Mouse (Mus musculus) neural tube, embryonic 11.5 days (tissue): ENCODE results near the gene Ovol2. TPM values are rescaled to one million over a fixed set of nuclear protein-coding genes. Genes with fewer than 3 reads are reported as not detected.

ENCODE experiments used
- ATAC-seq: fragments of 200-750 bp; cut with Nextera tagmentation; 2 replicates; pipeline ENCODE4 v1.8.0; 2017; ENCODE audit warnings: moderate number of reproducible peaks, mild to moderate bottlenecking, moderate TSS enrichment, moderate library complexity; ENCODE audit not compliant: insufficient read depth, low FRiP score, low TSS enrichment
- DNase-seq: peaks from one replicate; pipeline ENCODE4 v3.0.0-alpha.2; 2015; ENCODE audit warnings: low spot score
- H3K27ac ChIP-seq: fragments of 300-500 bp; sonication (generic); 2 replicates; pipeline ENCODE4 v1.5.1; 2014; ENCODE audit warnings: low read depth, mild to moderate bottlenecking, low read length
- H3K27me3 ChIP-seq: fragments of 300-500 bp; sonication (generic); 2 replicates; pipeline ENCODE4 v1.6.1; 2014; ENCODE audit warnings: mild to moderate bottlenecking, low read length, mixed read lengths; ENCODE audit not compliant: control insufficient read depth, insufficient read depth
- H3K36me3 ChIP-seq: fragments of 300-500 bp; sonication (generic); 2 replicates; pipeline ENCODE4 v1.6.1; 2014; ENCODE audit warnings: mild to moderate bottlenecking, low read length, moderate library complexity, mixed read lengths; ENCODE audit not compliant: control insufficient read depth, insufficient read depth
- H3K4me1 ChIP-seq: fragments of 300-500 bp; sonication (generic); 2 replicates; pipeline ENCODE4 v1.6.1; 2014; ENCODE audit warnings: low read length, mixed read lengths; ENCODE audit not compliant: control insufficient read depth, insufficient read depth
- H3K4me2 ChIP-seq: fragments of 300-500 bp; sonication (generic); 2 replicates; pipeline ENCODE4 v1.6.1; 2014; ENCODE audit warnings: low read depth, mild to moderate bottlenecking, moderate library complexity
- H3K4me3 ChIP-seq: fragments of 300-500 bp; sonication (generic); 2 replicates; pipeline ENCODE4 v1.5.1; 2014; ENCODE audit warnings: low read depth, low read length
- H3K9ac ChIP-seq: fragments of 300-500 bp; sonication (generic); 2 replicates; pipeline ENCODE4 v1.6.1; 2014; ENCODE audit warnings: mild to moderate bottlenecking, low read length
- H3K9me3 ChIP-seq: fragments of 300-500 bp; sonication (generic); 2 replicates; pipeline ENCODE4 v1.6.1; 2016; ENCODE audit warnings: low read length; ENCODE audit not compliant: control insufficient read depth
- WGBS: fragments of 180-500 bp; shearing (Covaris S2); extraction: QIAGEN DNeasy Blood & Tissue Kit; methylation state at CpG from one replicate; pipeline ENCODE4 v1.1.7; 2014; 5-methylcytosine and 5-hydroxymethylcytosine counted together
- polyA plus RNA-seq: library from polyadenylated mRNA; unstranded; fragments of >200 nt; fragmentation: Nextera tagmentation; extraction: Ambion mirVana; gene quantifications from 2 replicates; pipeline ENCODE4 v1.2.1, GENCODE M21; 2014

The Ovol2 gene
- polyA plus RNA-seq, 1 experiment from 2014 or later: not detected

GRCm38 (mm10) chr2:144276885-144277284 is 55.1 kb downstream of the Ovol2 start:
- ATAC-seq (no peak), DNase-seq (no peak)
- Histone ChIP-seq H3K9ac (no peak overlapping the region), H3K4me2 (no peak overlapping the region), H3K27me3 (no peaks in the 10 kb centered on the region), H3K27ac (no peak overlapping the region), H3K4me3 (no peak overlapping the region), H3K4me1 (no peaks in the 10 kb centered on the region), H3K9me3 (no peaks in the 10 kb centered on the region), H3K36me3 (0 out of 2 replicates have a peak, but pooled peaks cover 3% of the 10 kb centered on the region)
- 88% methylated on average over 3 of the region's 3 CpGs for WGBS

- Histone ChIP-seq H3K4me2 (no peak overlapping the region), H3K4me1 (no peaks in the 10 kb centered on the region), H3K9ac (no peak overlapping the region), H3K27me3 (no peaks in the 10 kb centered on the region), H3K4me3 (no peak overlapping the region), H3K27ac (no peak overlapping the region), H3K36me3 (0 out of 2 replicates have a peak, but pooled peaks cover under 1% of the 10 kb centered on the region), H3K9me3 (no peaks in the 10 kb centered on the region)
- no peak for DNase-seq
- 66% methylated on average over 8 of the region's 8 CpGs for WGBS
- ATAC-seq: no peak
Observed at GRCm38 (mm10) chr2:144274741-144275140, 57.2 kb downstream of the Ovol2 start.

GRCm38 (mm10) chr2:144272088-144272487 is 59.9 kb downstream of the Ovol2 start:
- Histone ChIP-seq H3K36me3 (no peaks in the 10 kb centered on the region), H3K4me1 (peaks cover 11% of the 10 kb centered on the region; the same call in 1 of the 2 replicates), H3K27ac (no peak overlapping the region), H3K9ac (no peak overlapping the region), H3K4me2 (no peak overlapping the region), H3K9me3 (no peaks in the 10 kb centered on the region), H3K4me3 (no peak overlapping the region), H3K27me3 (no peaks in the 10 kb centered on the region)
- ATAC-seq: no peak
- WGBS: 93% methylated on average over 12 of the region's 12 CpGs
- no peak for DNase-seq

GRCm38 (mm10) chr2:144270507-144271420 is 61.2 kb downstream of the Ovol2 start, which contains the start of the genes Mgme1 and Snx5:
Gene Mgme1, plus strand, starts transcription at chr2:144270663.
Gene Snx5, minus strand, starts transcription at chr2:144270906.
- peak; percentile 97 for ATAC-seq
- no peaks in the 10 kb centered on the region for H3K36me3 ChIP-seq
- H3K4me2 ChIP-seq: peak within 1 kb of the TSS; percentile 76
- no peaks in the 10 kb centered on the region for H3K27me3 ChIP-seq
- H3K9ac ChIP-seq: peak within 1 kb of the TSS; percentile 98
- WGBS: under 1% methylated on average over 91 of the region's 93 CpGs
- peak within 1 kb of the TSS; percentile 92 for H3K4me3 ChIP-seq
- H3K4me1 ChIP-seq: peaks cover 11% of the 10 kb centered on the region; the same call in 1 of the 2 replicates
- peak; percentile 95 for DNase-seq
- no peaks in the 10 kb centered on the region for H3K9me3 ChIP-seq
- H3K27ac ChIP-seq: peak within 1 kb of the TSS; percentile 75

GRCm38 (mm10) chr2:144269679-144270475 is 62.1 kb downstream of the Ovol2 start:
- no peak for DNase-seq
- Histone ChIP-seq H3K27ac (peak overlapping the region; percentile 75), H3K9me3 (no peaks in the 10 kb centered on the region), H3K4me3 (peak overlapping the region; percentile 92), H3K36me3 (no peaks in the 10 kb centered on the region), H3K4me1 (peaks cover 11% of the 10 kb centered on the region; the same call in 1 of the 2 replicates), H3K4me2 (peak overlapping the region; percentile 76), H3K27me3 (no peaks in the 10 kb centered on the region), H3K9ac (peak overlapping the region; percentile 98)
- ATAC-seq: no peak
- WGBS: under 1% methylated on average over 30 of the region's 33 CpGs

GRCm38 (mm10) chr2:144269306-144269650 is 62.7 kb downstream of the Ovol2 start:
- Histone ChIP-seq H3K4me2 (peak overlapping the region; percentile 76), H3K9me3 (no peaks in the 10 kb centered on the region), H3K4me3 (peak overlapping the region; percentile 92), H3K36me3 (no peaks in the 10 kb centered on the region), H3K27ac (no peak overlapping the region), H3K9ac (peak overlapping the region; percentile 98), H3K27me3 (no peaks in the 10 kb centered on the region), H3K4me1 (peaks cover 11% of the 10 kb centered on the region; the same call in 1 of the 2 replicates)
- no peak for DNase-seq
- WGBS: under 1% methylated on average over 11 of the region's 11 CpGs
- ATAC-seq: no peak

- H3K4me1 ChIP-seq: peaks cover 11% of the 10 kb centered on the region; the same call in 1 of the 2 replicates
Observed at GRCm38 (mm10) chr2:144268446-144269305, 63.3 kb downstream of the Ovol2 start.

GRCm38 (mm10) chr2:144267731-144268015 is 64.3 kb downstream of the Ovol2 start:
- no peak for DNase-seq
- no peak for ATAC-seq
- no peak overlapping the region for H3K27ac ChIP-seq
- 0 out of 2 replicates have a peak overlapping the region, but pooled peaks have one; percentile 92 for H3K4me3 ChIP-seq
- H3K9ac ChIP-seq: no peak overlapping the region
- WGBS: 45% methylated on average over 1 of the region's 1 CpGs
- no peaks in the 10 kb centered on the region for H3K36me3 ChIP-seq
- H3K4me1 ChIP-seq: peaks cover 11% of the 10 kb centered on the region; the same call in 1 of the 2 replicates
- H3K27me3 ChIP-seq: no peaks in the 10 kb centered on the region
- no peaks in the 10 kb centered on the region for H3K9me3 ChIP-seq
- peak overlapping the region; percentile 16; the same call in 1 of the 2 replicates for H3K4me2 ChIP-seq

More at GRCm38 (mm10) chr2:144268446-144269305, 63.3 kb downstream of the Ovol2 start:
- Histone ChIP-seq H3K27me3 (no peaks in the 10 kb centered on the region), H3K9ac (peak overlapping the region; percentile 98), H3K4me2 (peak overlapping the region; percentile 76), H3K9me3 (no peaks in the 10 kb centered on the region), H3K36me3 (no peaks in the 10 kb centered on the region), H3K27ac (no peak overlapping the region), H3K4me3 (peak overlapping the region; percentile 92)
- ATAC-seq (no peak), DNase-seq (no peak)
- WGBS: 8% methylated on average over 6 of the region's 6 CpGs
